Mouse (Mus musculus): Measurements from ENCODE around the gene Mtg1. TPM values are rescaled to one million over a fixed set of nuclear protein-coding genes. Genes with fewer than 3 reads are reported as not detected.

Mtg1 gene
- polyA plus RNA-seq (2016; fragmentation: Nextera tagmentation; extraction: Ambion mirVana): 28.2 and 28.9 TPM in 2 replicates

GRCm38 (mm10) chr7:140137135-140138020 is at the start of gene Mtg1:
Mtg1 (plus strand) TSS chr7:140137564.
- no peaks in the 10 kb centered on the region for H3K9me3 ChIP-seq
- H3K4me1 ChIP-seq: peaks cover 7% of the 10 kb centered on the region
- peak within 1 kb of the TSS; percentile 89 for H3K4me2 ChIP-seq
- WGBS: 2% methylated on average over 39 of the region's 39 CpGs
- H3K27ac ChIP-seq: peak within 1 kb of the TSS; percentile 63
- H3K4me3 ChIP-seq (replicated peaks): peak within 1 kb of the TSS; percentile 68
- ATAC-seq (ENCODE audit: low FRiP score): peak; percentile 98
- H3K9ac ChIP-seq: peak within 1 kb of the TSS; percentile 84
- H3K36me3 ChIP-seq (replicated peaks): no peaks in the 10 kb centered on the region
- no peaks in the 10 kb centered on the region for H3K27me3 ChIP-seq

GRCm38 (mm10) chr7:140090601-140091000 is 46.8 kb upstream of the Mtg1 start:
- H3K36me3 ChIP-seq (replicated peaks): no peaks in the 10 kb centered on the region
- no peaks in the 10 kb centered on the region for H3K4me1 ChIP-seq
- no peak for ATAC-seq (ENCODE audit: low FRiP score)
- H3K27ac ChIP-seq: no peak overlapping the region
- H3K4me2 ChIP-seq: no peak overlapping the region
- H3K9me3 ChIP-seq: no peaks in the 10 kb centered on the region
- H3K9ac ChIP-seq: no peak overlapping the region
- WGBS: 69% methylated on average over 10 of the region's 10 CpGs
- no peaks in the 10 kb centered on the region for H3K27me3 ChIP-seq
- H3K4me3 ChIP-seq (replicated peaks): no peak overlapping the region

- no peak within 1 kb of the TSS for H3K4me2 ChIP-seq
- no peaks in the 10 kb centered on the region for H3K27me3 ChIP-seq
- no peak for ATAC-seq (ENCODE audit: low FRiP score)
- H3K9me3 ChIP-seq: no peaks in the 10 kb centered on the region
- no peaks in the 10 kb centered on the region for H3K36me3 ChIP-seq (replicated peaks)
- no peaks in the 10 kb centered on the region for H3K4me1 ChIP-seq
- no peak within 1 kb of the TSS for H3K27ac ChIP-seq
- H3K9ac ChIP-seq: no peak within 1 kb of the TSS
- no peak within 1 kb of the TSS for H3K4me3 ChIP-seq (replicated peaks)
- WGBS: 75% methylated on average over 5 of the region's 5 CpGs
Observed at GRCm38 (mm10) chr7:140092924-140093528, 44.3 kb upstream of the Mtg1 start, which contains the start of gene Prap1. Prap1 (plus strand) TSS chr7:140093395.

- ATAC-seq (ENCODE audit: low FRiP score): no peak
- Histone ChIP-seq H3K27ac (no peak overlapping the region), H3K4me1 (no peaks in the 10 kb centered on the region), H3K4me2 (no peak overlapping the region), H3K4me3 (replicated peaks) (no peak overlapping the region), H3K9ac (no peak overlapping the region), H3K9me3 (no peaks in the 10 kb centered on the region), H3K36me3 (replicated peaks) (no peaks in the 10 kb centered on the region), H3K27me3 (no peaks in the 10 kb centered on the region)
- 76% methylated on average over 5 of the region's 5 CpGs for WGBS
Observed at GRCm38 (mm10) chr7:140094954-140095353, 42.4 kb upstream of the Mtg1 start.

GRCm38 (mm10) chr7:140095556-140095955 is 41.8 kb upstream of the Mtg1 start:
- no peaks in the 10 kb centered on the region for H3K9me3 ChIP-seq
- H3K4me1 ChIP-seq: no peaks in the 10 kb centered on the region
- no peak overlapping the region for H3K4me3 ChIP-seq (replicated peaks)
- no peak for ATAC-seq (ENCODE audit: low FRiP score)
- no peak overlapping the region for H3K27ac ChIP-seq
- H3K27me3 ChIP-seq: no peaks in the 10 kb centered on the region
- no peak overlapping the region for H3K4me2 ChIP-seq
- H3K36me3 ChIP-seq (replicated peaks): no peaks in the 10 kb centered on the region
- no peak overlapping the region for H3K9ac ChIP-seq
- WGBS: 34% methylated on average over 1 of the region's 1 CpGs

- Histone ChIP-seq H3K4me1 (no peaks in the 10 kb centered on the region), H3K36me3 (replicated peaks) (no peaks in the 10 kb centered on the region), H3K9me3 (no peaks in the 10 kb centered on the region), H3K27me3 (no peaks in the 10 kb centered on the region), H3K4me2 (no peak overlapping the region), H3K27ac (no peak overlapping the region), H3K4me3 (replicated peaks) (no peak overlapping the region), H3K9ac (no peak overlapping the region)
- ATAC-seq (ENCODE audit: low FRiP score): no peak
Observed at GRCm38 (mm10) chr7:140096055-140096454, 41.3 kb upstream of the Mtg1 start.

- Histone ChIP-seq H3K9ac (no peak overlapping the region), H3K27ac (no peak overlapping the region), H3K27me3 (no peaks in the 10 kb centered on the region), H3K36me3 (replicated peaks) (no peaks in the 10 kb centered on the region), H3K9me3 (no peaks in the 10 kb centered on the region), H3K4me2 (no peak overlapping the region), H3K4me3 (replicated peaks) (no peak overlapping the region), H3K4me1 (peaks cover 13% of the 10 kb centered on the region)
- no peak for ATAC-seq (ENCODE audit: low FRiP score)
- WGBS: 100% methylated on average over 1 of the region's 1 CpGs
Observed at GRCm38 (mm10) chr7:140098466-140098865, 38.9 kb upstream of the Mtg1 start.

- Histone ChIP-seq H3K4me1 (peaks cover 13% of the 10 kb centered on the region), H3K9me3 (no peaks in the 10 kb centered on the region), H3K36me3 (replicated peaks) (peaks cover 12% of the 10 kb centered on the region), H3K4me3 (replicated peaks) (peak overlapping the region; percentile 41), H3K27ac (no peak overlapping the region), H3K9ac (peak overlapping the region; percentile 60; the same call in 1 of the 2 replicates), H3K27me3 (no peaks in the 10 kb centered on the region), H3K4me2 (peak overlapping the region; percentile 69)
- WGBS: 76% methylated on average over 10 of the region's 10 CpGs
- ATAC-seq (ENCODE audit: low FRiP score): peak; percentile 34; the same call in 1 of the 2 replicates
Observed at GRCm38 (mm10) chr7:140101498-140101897, 35.9 kb upstream of the Mtg1 start.

GRCm38 (mm10) chr7:140101993-140102860 is 35.1 kb upstream of the Mtg1 start, which contains the start of gene Fuom:
Fuom (minus strand) TSS chr7:140102441.
- H3K36me3 ChIP-seq (replicated peaks): peaks cover 15% of the 10 kb centered on the region
- 1% methylated on average over 30 of the region's 30 CpGs for WGBS
- H3K9me3 ChIP-seq: no peaks in the 10 kb centered on the region
- ATAC-seq (ENCODE audit: low FRiP score): peak; percentile 88
- H3K27me3 ChIP-seq: no peaks in the 10 kb centered on the region
- peak within 1 kb of the TSS; percentile 60 for H3K9ac ChIP-seq
- H3K27ac ChIP-seq: no peak within 1 kb of the TSS
- H3K4me3 ChIP-seq (replicated peaks): peak within 1 kb of the TSS; percentile 41
- peak within 1 kb of the TSS; percentile 69 for H3K4me2 ChIP-seq
- H3K4me1 ChIP-seq: peaks cover 13% of the 10 kb centered on the region

- no peak overlapping the region for H3K4me2 ChIP-seq
- WGBS: 79% methylated on average over 4 of the region's 4 CpGs
- no peak for ATAC-seq (ENCODE audit: low FRiP score)
- no peaks in the 10 kb centered on the region for H3K9me3 ChIP-seq
- H3K4me1 ChIP-seq: peaks cover 13% of the 10 kb centered on the region
- no peak overlapping the region for H3K4me3 ChIP-seq (replicated peaks)
- no peak overlapping the region for H3K27ac ChIP-seq
- no peaks in the 10 kb centered on the region for H3K27me3 ChIP-seq
- H3K36me3 ChIP-seq (replicated peaks): peaks cover 32% of the 10 kb centered on the region
- H3K9ac ChIP-seq: no peak overlapping the region
Observed at GRCm38 (mm10) chr7:140104009-140104408, 33.4 kb upstream of the Mtg1 start.

GRCm38 (mm10) chr7:140111943-140112342 is 25.4 kb upstream of the Mtg1 start:
- WGBS: 62% methylated on average over 3 of the region's 3 CpGs
- no peak for ATAC-seq (ENCODE audit: low FRiP score)
- H3K9ac ChIP-seq: no peak overlapping the region
- peaks cover 59% of the 10 kb centered on the region for H3K36me3 ChIP-seq (replicated peaks)
- no peak overlapping the region for H3K4me3 ChIP-seq (replicated peaks)
- H3K9me3 ChIP-seq: no peaks in the 10 kb centered on the region
- peaks cover 4% of the 10 kb centered on the region; the same call in 1 of the 2 replicates for H3K4me1 ChIP-seq
- no peak overlapping the region for H3K4me2 ChIP-seq
- H3K27ac ChIP-seq: no peak overlapping the region
- no peaks in the 10 kb centered on the region for H3K27me3 ChIP-seq

Measured in forebrain, embryonic 12.5 days (tissue).